Mouse (Mus musculus): ENCODE data around the gene Icmt. TPM values are rescaled to one million over a fixed set of nuclear protein-coding genes. Genes with fewer than 3 reads are reported as not detected.

Icmt gene
- total and polyA plus RNA-seq, 2 experiments from 2014 or later: 16.4 to 42.6 TPM

- H3K4me2 ChIP-seq (ENCODE audit: low read depth, low read length): peak overlapping the region; percentile 45
- H3K9me3 ChIP-seq (ENCODE audit: low read length): no peaks in the 10 kb centered on the region
- DNase-seq (ENCODE audit: low spot score): no peak
- 25% methylated on average over 19 of the region's 34 CpGs for WGBS
- H3K9ac ChIP-seq (replicated peaks; ENCODE audit: low read length): peak overlapping the region; percentile 31; the same call in 1 of the 2 replicates
- ATAC-seq: no peak
- H3K36me3 ChIP-seq (ENCODE audit: insufficient read depth, low read length): 0 out of 2 replicates have a peak, but pooled peaks cover 10% of the 10 kb centered on the region
- H3K4me3 ChIP-seq (ENCODE audit: low read length): peak overlapping the region; percentile 27
- TF ChIP-seq CTCF (IDR thresholded peaks at IDR 0.05; ENCODE audit: low read depth): no peak
- H3K27me3 ChIP-seq (ENCODE audit: insufficient read depth, low read length): peaks cover 38% of the 10 kb centered on the region
- H3K4me1 ChIP-seq (ENCODE audit: insufficient read depth, low read length): peaks cover 10% of the 10 kb centered on the region
- H3K27ac ChIP-seq: no peak overlapping the region
Measured at GRCm38 (mm10) chr4:152282721-152283120, 14.3 kb upstream of the Icmt start.

- Histone ChIP-seq H3K4me2 (ENCODE audit: low read depth, low read length) (peak overlapping the region; percentile 45), H3K36me3 (ENCODE audit: insufficient read depth, low read length) (0 out of 2 replicates have a peak, but pooled peaks cover 10% of the 10 kb centered on the region), H3K9me3 (ENCODE audit: low read length) (no peaks in the 10 kb centered on the region), H3K27me3 (ENCODE audit: insufficient read depth, low read length) (peaks cover 43% of the 10 kb centered on the region), H3K27ac (no peak overlapping the region), H3K4me3 (ENCODE audit: low read length) (peak overlapping the region; percentile 27), H3K9ac (replicated peaks; ENCODE audit: low read length) (peak overlapping the region; percentile 31; the same call in 1 of the 2 replicates), H3K4me1 (ENCODE audit: insufficient read depth, low read length) (peaks cover 16% of the 10 kb centered on the region)
- DNase-seq (ENCODE audit: low spot score) (peak; percentile 91), ATAC-seq (peak; percentile 80)
- peak; percentile 67 for TF ChIP-seq CTCF (IDR thresholded peaks at IDR 0.05; ENCODE audit: low read depth)
- WGBS: 8% methylated on average over 70 of the region's 70 CpGs
Measured at GRCm38 (mm10) chr4:152283186-152283950, 13.7 kb upstream of the Icmt start.

GRCm38 (mm10) chr4:152285505-152285904 is 11.5 kb upstream of the Icmt start:
- Histone ChIP-seq H3K9ac (replicated peaks; ENCODE audit: low read length) (no peak overlapping the region), H3K4me2 (ENCODE audit: low read depth, low read length) (no peak overlapping the region), H3K9me3 (ENCODE audit: low read length) (no peaks in the 10 kb centered on the region), H3K4me1 (ENCODE audit: insufficient read depth, low read length) (peaks cover 17% of the 10 kb centered on the region), H3K27me3 (ENCODE audit: insufficient read depth, low read length) (peaks cover 52% of the 10 kb centered on the region), H3K4me3 (ENCODE audit: low read length) (0 out of 2 replicates have a peak overlapping the region, but pooled peaks have one; percentile 33), H3K27ac (no peak overlapping the region), H3K36me3 (ENCODE audit: insufficient read depth, low read length) (0 out of 2 replicates have a peak, but pooled peaks cover 4% of the 10 kb centered on the region)
- peak; percentile 92 for DNase-seq (ENCODE audit: low spot score)
- ATAC-seq: no peak
- TF ChIP-seq CTCF (IDR thresholded peaks at IDR 0.05; ENCODE audit: low read depth): peak; percentile 79
- WGBS: 4% methylated on average over 10 of the region's 10 CpGs

GRCm38 (mm10) chr4:152286183-152286582 is 10.8 kb upstream of the Icmt start:
- Histone ChIP-seq H3K27ac (no peak overlapping the region), H3K4me2 (ENCODE audit: low read depth, low read length) (peak overlapping the region; percentile 62), H3K4me3 (ENCODE audit: low read length) (peak overlapping the region; percentile 33), H3K9ac (replicated peaks; ENCODE audit: low read length) (peak overlapping the region; percentile 41), H3K27me3 (ENCODE audit: insufficient read depth, low read length) (peaks cover 56% of the 10 kb centered on the region), H3K4me1 (ENCODE audit: insufficient read depth, low read length) (peaks cover 19% of the 10 kb centered on the region), H3K9me3 (ENCODE audit: low read length) (no peaks in the 10 kb centered on the region), H3K36me3 (ENCODE audit: insufficient read depth, low read length) (no peaks in the 10 kb centered on the region)
- no peak for TF ChIP-seq CTCF (IDR thresholded peaks at IDR 0.05; ENCODE audit: low read depth)
- ATAC-seq: peak; percentile 18; the same call in 1 of the 2 replicates
- under 1% methylated on average over 29 of the region's 32 CpGs for WGBS
- peak; percentile 52 for DNase-seq (ENCODE audit: low spot score)

- Histone ChIP-seq H3K27me3 (ENCODE audit: insufficient read depth, low read length) (peaks cover 56% of the 10 kb centered on the region), H3K4me1 (ENCODE audit: insufficient read depth, low read length) (peaks cover 19% of the 10 kb centered on the region), H3K27ac (no peak overlapping the region), H3K9ac (replicated peaks; ENCODE audit: low read length) (peak overlapping the region; percentile 41), H3K4me3 (ENCODE audit: low read length) (peak overlapping the region; percentile 33; the same call in 1 of the 2 replicates), H3K9me3 (ENCODE audit: low read length) (no peaks in the 10 kb centered on the region), H3K4me2 (ENCODE audit: low read depth, low read length) (peak overlapping the region; percentile 62), H3K36me3 (ENCODE audit: insufficient read depth, low read length) (no peaks in the 10 kb centered on the region)
- WGBS: 2% methylated on average over 26 of the region's 26 CpGs
- no peak for TF ChIP-seq CTCF (IDR thresholded peaks at IDR 0.05; ENCODE audit: low read depth)
- peak; percentile 43 for DNase-seq (ENCODE audit: low spot score)
- no peak for ATAC-seq
Measured at GRCm38 (mm10) chr4:152286887-152287286, 10.1 kb upstream of the Icmt start.

GRCm38 (mm10) chr4:152287317-152288120 is 9.5 kb upstream of the Icmt start:
- ATAC-seq (no peak), DNase-seq (ENCODE audit: low spot score) (no peak)
- Histone ChIP-seq H3K4me1 (ENCODE audit: insufficient read depth, low read length) (peaks cover 19% of the 10 kb centered on the region), H3K27me3 (ENCODE audit: insufficient read depth, low read length) (peaks cover 56% of the 10 kb centered on the region), H3K4me3 (ENCODE audit: low read length) (no peak overlapping the region), H3K9me3 (ENCODE audit: low read length) (no peaks in the 10 kb centered on the region), H3K4me2 (ENCODE audit: low read depth, low read length) (peak overlapping the region; percentile 62; the same call in 1 of the 2 replicates), H3K9ac (replicated peaks; ENCODE audit: low read length) (no peak overlapping the region; the same call in 1 of the 2 replicates), H3K27ac (no peak overlapping the region), H3K36me3 (ENCODE audit: insufficient read depth, low read length) (no peaks in the 10 kb centered on the region)
- 19% methylated on average over 19 of the region's 19 CpGs for WGBS
- no peak for TF ChIP-seq CTCF (IDR thresholded peaks at IDR 0.05; ENCODE audit: low read depth)
